Mouse (Mus musculus): ENCODE data around the gene Tmem35b. TPM values are rescaled to one million over a fixed set of nuclear protein-coding genes. Genes with fewer than 3 reads are reported as not detected.

Tmem35b gene
- polyA plus RNA-seq, 1 experiment from 2014 or later: 13.0 TPM

GRCm38 (mm10) chr4:127170866-127171265, 47.4 kb downstream of the Tmem35b start:
- no peak overlapping the region for H3K9ac ChIP-seq (ENCODE audit: low read length)
- WGBS: 18% methylated on average over 5 of the region's 5 CpGs
- H3K36me3 ChIP-seq (ENCODE audit: control insufficient read depth, insufficient read depth, low read length): no peaks in the 10 kb centered on the region
- no peak overlapping the region for H3K27ac ChIP-seq (ENCODE audit: low read depth, low read length)
- peaks cover 21% of the 10 kb centered on the region for H3K4me1 ChIP-seq (ENCODE audit: control insufficient read depth, insufficient read depth, low read length)
- no peaks in the 10 kb centered on the region for H3K9me3 ChIP-seq (replicated peaks; ENCODE audit: control insufficient read depth, low read length)
- ATAC-seq: no peak; the same call in 1 of the 2 replicates
- H3K4me2 ChIP-seq (ENCODE audit: low read length): peak overlapping the region; percentile 16; the same call in 1 of the 2 replicates
- DNase-seq (ENCODE audit: low spot score): peak; percentile 69
- no peaks in the 10 kb centered on the region; the same call in 1 of the 2 replicates for H3K27me3 ChIP-seq (replicated peaks; ENCODE audit: control insufficient read depth, insufficient read depth, low read length)
- no peak overlapping the region for H3K4me3 ChIP-seq (ENCODE audit: low read depth, low read length)

DNA sequence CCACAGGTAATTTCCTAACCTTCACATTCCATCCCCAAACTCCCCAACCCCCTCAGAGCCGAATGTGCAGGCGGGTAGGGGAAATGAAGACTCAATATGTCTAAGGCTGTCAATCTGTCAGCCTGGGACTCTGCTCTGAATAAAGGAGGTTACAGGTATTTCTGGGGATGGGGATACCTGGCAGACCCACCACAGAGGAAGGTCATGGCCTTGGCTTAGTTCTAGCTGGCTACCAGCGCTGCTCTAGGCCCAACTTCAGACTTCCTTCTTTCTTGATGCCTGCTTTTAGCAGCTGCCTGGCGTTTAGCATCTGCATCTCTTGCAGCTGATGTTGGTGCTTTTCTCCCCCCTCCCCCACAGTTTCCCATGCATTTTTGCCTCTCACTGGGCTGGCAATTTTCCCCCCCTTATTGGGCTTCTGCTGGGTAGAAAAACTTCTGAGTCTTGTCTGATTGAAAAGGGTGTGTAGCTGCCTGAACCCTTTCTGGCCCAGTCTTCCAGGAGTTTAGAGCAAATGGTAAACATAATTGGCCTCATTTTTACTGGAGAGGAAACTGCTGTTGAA, 47.9 kb downstream of the Tmem35b start:
- no peak overlapping the region; the same call in 1 of the 2 replicates for H3K4me2 ChIP-seq (ENCODE audit: low read length)
- no peak overlapping the region for H3K4me3 ChIP-seq (ENCODE audit: low read depth, low read length)
- ATAC-seq: no peak
- peaks cover 21% of the 10 kb centered on the region for H3K4me1 ChIP-seq (ENCODE audit: control insufficient read depth, insufficient read depth, low read length)
- 51% methylated on average over 4 of the region's 4 CpGs for WGBS
- no peak overlapping the region for H3K9ac ChIP-seq (ENCODE audit: low read length)
- peak; percentile 40 for DNase-seq (ENCODE audit: low spot score)
- H3K27ac ChIP-seq (ENCODE audit: low read depth, low read length): no peak overlapping the region
- H3K27me3 ChIP-seq (replicated peaks; ENCODE audit: control insufficient read depth, insufficient read depth, low read length): no peaks in the 10 kb centered on the region; the same call in 1 of the 2 replicates
- no peaks in the 10 kb centered on the region for H3K36me3 ChIP-seq (ENCODE audit: control insufficient read depth, insufficient read depth, low read length)
- no peaks in the 10 kb centered on the region for H3K9me3 ChIP-seq (replicated peaks; ENCODE audit: control insufficient read depth, low read length)

DNA sequence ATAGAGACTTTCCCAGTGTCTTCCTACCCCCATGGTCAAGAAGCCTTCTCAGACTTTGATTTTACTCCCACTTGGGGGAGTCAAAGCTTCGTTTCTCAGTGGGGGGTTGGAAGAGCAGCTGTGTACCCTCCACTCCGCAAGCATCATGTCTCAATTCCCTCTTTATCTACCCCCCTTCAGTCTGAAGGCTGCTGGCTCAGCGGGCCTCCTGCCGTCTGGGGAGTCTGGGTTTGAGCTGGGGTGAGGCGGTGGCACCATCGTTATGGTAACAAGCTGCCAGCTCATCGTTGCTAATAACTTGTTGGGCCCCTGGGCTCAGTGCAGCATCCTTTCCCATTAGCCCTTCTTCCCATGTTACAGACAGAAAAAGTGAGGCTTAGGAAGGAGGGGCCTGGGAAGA, 48.6 kb downstream of the Tmem35b start:
- Histone ChIP-seq H3K36me3 (ENCODE audit: control insufficient read depth, insufficient read depth, low read length) (no peaks in the 10 kb centered on the region), H3K4me3 (ENCODE audit: low read depth, low read length) (no peak overlapping the region), H3K27ac (ENCODE audit: low read depth, low read length) (no peak overlapping the region), H3K4me1 (ENCODE audit: control insufficient read depth, insufficient read depth, low read length) (peaks cover 21% of the 10 kb centered on the region), H3K27me3 (replicated peaks; ENCODE audit: control insufficient read depth, insufficient read depth, low read length) (no peaks in the 10 kb centered on the region; the same call in 1 of the 2 replicates), H3K9ac (ENCODE audit: low read length) (no peak overlapping the region), H3K4me2 (ENCODE audit: low read length) (no peak overlapping the region), H3K9me3 (replicated peaks; ENCODE audit: control insufficient read depth, low read length) (no peaks in the 10 kb centered on the region)
- 20% methylated on average over 7 of the region's 7 CpGs for WGBS
- DNase-seq (ENCODE audit: low spot score) (peak; percentile 10), ATAC-seq (no peak)

GRCm38 (mm10) chr4:127172614-127173013, 49.1 kb downstream of the Tmem35b start:
- H3K9ac ChIP-seq (ENCODE audit: low read length): no peak overlapping the region
- DNase-seq (ENCODE audit: low spot score) (no peak), ATAC-seq (no peak)
- no peak overlapping the region for H3K4me3 ChIP-seq (ENCODE audit: low read depth, low read length)
- no peak overlapping the region for H3K4me2 ChIP-seq (ENCODE audit: low read length)
- no peaks in the 10 kb centered on the region for H3K9me3 ChIP-seq (replicated peaks; ENCODE audit: control insufficient read depth, low read length)
- 69% methylated on average over 4 of the region's 4 CpGs for WGBS
- H3K27me3 ChIP-seq (replicated peaks; ENCODE audit: control insufficient read depth, insufficient read depth, low read length): no peaks in the 10 kb centered on the region; the same call in 1 of the 2 replicates
- H3K27ac ChIP-seq (ENCODE audit: low read depth, low read length): no peak overlapping the region
- no peaks in the 10 kb centered on the region for H3K36me3 ChIP-seq (ENCODE audit: control insufficient read depth, insufficient read depth, low read length)
- peaks cover 20% of the 10 kb centered on the region for H3K4me1 ChIP-seq (ENCODE audit: control insufficient read depth, insufficient read depth, low read length)

DNA sequence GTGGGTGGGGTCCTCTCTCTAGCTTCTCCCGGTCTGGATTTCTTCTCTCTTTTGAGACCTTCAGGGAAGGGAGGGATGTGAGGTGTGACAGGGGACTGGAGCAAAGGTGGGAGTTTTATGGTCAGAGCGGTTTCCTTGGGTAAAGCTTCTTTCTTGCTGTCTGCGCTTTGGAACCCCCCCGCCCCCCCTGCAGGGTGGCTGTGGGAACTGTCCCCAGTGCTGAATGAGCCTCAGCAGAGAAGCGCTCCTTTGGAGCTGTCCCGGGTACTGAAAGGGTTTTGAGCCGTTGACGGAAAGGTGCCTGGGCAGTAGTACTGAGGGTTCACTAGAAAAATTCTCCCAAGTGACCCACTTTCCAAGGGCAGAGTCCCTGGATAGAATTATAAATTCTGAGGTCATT, 50.0 kb downstream of the Tmem35b start:
- no peak overlapping the region for H3K27ac ChIP-seq (ENCODE audit: low read depth, low read length)
- H3K36me3 ChIP-seq (ENCODE audit: control insufficient read depth, insufficient read depth, low read length): no peaks in the 10 kb centered on the region
- H3K9ac ChIP-seq (ENCODE audit: low read length): no peak overlapping the region
- H3K4me3 ChIP-seq (ENCODE audit: low read depth, low read length): no peak overlapping the region
- ATAC-seq: no peak
- no peaks in the 10 kb centered on the region for H3K9me3 ChIP-seq (replicated peaks; ENCODE audit: control insufficient read depth, low read length)
- H3K4me1 ChIP-seq (ENCODE audit: control insufficient read depth, insufficient read depth, low read length): peaks cover 16% of the 10 kb centered on the region
- 1% methylated on average over 8 of the region's 8 CpGs for WGBS
- DNase-seq (ENCODE audit: low spot score): peak; percentile 54
- no peaks in the 10 kb centered on the region for H3K27me3 ChIP-seq (replicated peaks; ENCODE audit: control insufficient read depth, insufficient read depth, low read length)
- H3K4me2 ChIP-seq (ENCODE audit: low read length): no peak overlapping the region

DNA sequence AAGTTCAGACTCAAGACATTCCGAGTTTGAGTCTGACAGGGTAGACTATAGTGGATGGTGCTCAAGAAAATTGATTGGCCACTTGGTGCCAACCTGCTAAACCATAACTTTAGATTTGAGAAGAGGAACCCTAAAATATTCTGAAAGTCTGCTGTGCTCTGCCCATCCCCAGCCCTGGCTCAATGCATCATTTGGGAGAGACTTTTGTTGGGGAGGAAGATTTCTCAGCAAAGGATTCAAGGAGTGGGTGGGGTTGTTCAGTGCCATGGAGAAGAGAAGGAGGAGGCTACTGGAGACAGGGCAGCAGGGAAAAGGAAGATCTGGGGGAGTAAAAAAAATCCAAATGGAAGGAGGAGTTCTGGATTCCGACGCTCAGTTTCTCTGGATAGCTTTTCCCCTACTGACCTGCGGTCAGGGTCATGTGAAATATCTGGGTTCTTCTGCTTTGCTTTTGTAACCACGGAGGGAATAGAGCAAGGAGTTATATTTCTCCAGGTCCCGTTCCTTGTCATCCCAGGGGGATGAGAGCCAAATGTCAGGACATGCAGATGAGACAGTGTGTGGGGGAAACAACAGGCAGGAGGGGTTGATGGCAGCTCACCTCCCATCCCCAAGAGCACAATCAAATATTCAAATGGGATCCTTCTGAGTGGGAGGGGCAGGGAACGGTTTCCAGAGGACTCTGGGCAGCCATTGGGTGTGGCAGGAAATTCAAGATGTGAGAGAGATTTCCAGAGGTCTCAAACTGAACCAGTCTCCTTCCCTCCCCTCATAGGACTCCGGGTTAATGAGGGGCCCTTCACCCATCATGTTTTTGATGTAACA, 50.8 kb downstream of the Tmem35b start:
- H3K9ac ChIP-seq (ENCODE audit: low read length): no peak overlapping the region
- ATAC-seq (no peak), DNase-seq (ENCODE audit: low spot score) (no peak)
- H3K4me2 ChIP-seq (ENCODE audit: low read length): no peak overlapping the region
- H3K9me3 ChIP-seq (replicated peaks; ENCODE audit: control insufficient read depth, low read length): no peaks in the 10 kb centered on the region
- peaks cover 20% of the 10 kb centered on the region for H3K4me1 ChIP-seq (ENCODE audit: control insufficient read depth, insufficient read depth, low read length)
- WGBS: 63% methylated on average over 8 of the region's 8 CpGs
- no peak overlapping the region for H3K4me3 ChIP-seq (ENCODE audit: low read depth, low read length)
- H3K36me3 ChIP-seq (ENCODE audit: control insufficient read depth, insufficient read depth, low read length): no peaks in the 10 kb centered on the region
- no peaks in the 10 kb centered on the region for H3K27me3 ChIP-seq (replicated peaks; ENCODE audit: control insufficient read depth, insufficient read depth, low read length)
- H3K27ac ChIP-seq (ENCODE audit: low read depth, low read length): no peak overlapping the region

- Histone ChIP-seq H3K4me3 (ENCODE audit: low read depth, low read length) (no peak overlapping the region), H3K27me3 (replicated peaks; ENCODE audit: control insufficient read depth, insufficient read depth, low read length) (no peaks in the 10 kb centered on the region), H3K9ac (ENCODE audit: low read length) (no peak overlapping the region), H3K9me3 (replicated peaks; ENCODE audit: control insufficient read depth, low read length) (no peaks in the 10 kb centered on the region), H3K4me1 (ENCODE audit: control insufficient read depth, insufficient read depth, low read length) (peaks cover 22% of the 10 kb centered on the region), H3K36me3 (ENCODE audit: control insufficient read depth, insufficient read depth, low read length) (no peaks in the 10 kb centered on the region), H3K4me2 (ENCODE audit: low read length) (no peak overlapping the region), H3K27ac (ENCODE audit: low read depth, low read length) (no peak overlapping the region)
- no peak for DNase-seq (ENCODE audit: low spot score)
- ATAC-seq: no peak
- 60% methylated on average over 4 of the region's 4 CpGs for WGBS
Observed at GRCm38 (mm10) chr4:127174900-127175278, 51.4 kb downstream of the Tmem35b start.

- no peak for ATAC-seq
Observed at GRCm38 (mm10) chr4:127177961-127178360, 54.5 kb downstream of the Tmem35b start.

DNA sequence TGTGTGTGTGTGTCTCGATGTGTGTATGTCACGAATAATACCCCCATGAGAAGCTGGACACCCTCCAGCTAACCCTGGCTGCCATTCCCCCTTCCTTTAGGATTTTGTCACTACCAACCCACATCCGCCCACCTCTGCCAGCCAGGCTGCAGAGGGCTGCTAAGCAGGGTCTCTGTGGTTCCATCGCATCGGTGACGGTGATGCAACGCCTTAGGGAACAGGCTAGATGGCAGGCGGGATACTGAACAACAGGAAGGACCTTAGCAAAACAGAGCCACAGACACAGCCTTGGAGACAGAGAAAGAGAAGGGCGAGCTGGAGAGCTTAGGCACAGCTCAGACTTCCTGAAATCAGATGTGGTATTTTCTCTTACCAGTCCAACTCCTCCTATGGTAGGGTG, 55.2 kb downstream of the Tmem35b start:
- Histone ChIP-seq H3K4me2 (ENCODE audit: low read length) (no peak overlapping the region), H3K9me3 (replicated peaks; ENCODE audit: control insufficient read depth, low read length) (0 out of 2 replicates have a peak, but pooled peaks cover 3% of the 10 kb centered on the region), H3K9ac (ENCODE audit: low read length) (no peak overlapping the region), H3K36me3 (ENCODE audit: control insufficient read depth, insufficient read depth, low read length) (no peaks in the 10 kb centered on the region), H3K4me1 (ENCODE audit: control insufficient read depth, insufficient read depth, low read length) (peaks cover 11% of the 10 kb centered on the region; the same call in 1 of the 2 replicates), H3K27me3 (replicated peaks; ENCODE audit: control insufficient read depth, insufficient read depth, low read length) (no peaks in the 10 kb centered on the region), H3K4me3 (ENCODE audit: low read depth, low read length) (no peak overlapping the region), H3K27ac (ENCODE audit: low read depth, low read length) (no peak overlapping the region)
- WGBS: 40% methylated on average over 9 of the region's 9 CpGs
- DNase-seq (ENCODE audit: low spot score) (no peak), ATAC-seq (no peak)

More at GRCm38 (mm10) chr4:127177961-127178360, 54.5 kb downstream of the Tmem35b start:
- Histone ChIP-seq H3K27me3 (replicated peaks; ENCODE audit: control insufficient read depth, insufficient read depth, low read length) (no peaks in the 10 kb centered on the region), H3K27ac (ENCODE audit: low read depth, low read length) (no peak overlapping the region), H3K4me1 (ENCODE audit: control insufficient read depth, insufficient read depth, low read length) (peaks cover 11% of the 10 kb centered on the region; the same call in 1 of the 2 replicates), H3K4me3 (ENCODE audit: low read depth, low read length) (no peak overlapping the region), H3K4me2 (ENCODE audit: low read length) (no peak overlapping the region), H3K36me3 (ENCODE audit: control insufficient read depth, insufficient read depth, low read length) (no peaks in the 10 kb centered on the region), H3K9ac (ENCODE audit: low read length) (no peak overlapping the region), H3K9me3 (replicated peaks; ENCODE audit: control insufficient read depth, low read length) (0 out of 2 replicates have a peak, but pooled peaks cover 3% of the 10 kb centered on the region)
- DNase-seq (ENCODE audit: low spot score): no peak
- 83% methylated on average over 11 of the region's 11 CpGs for WGBS
